Mouse (Mus musculus) liver, adult 2 months (tissue): Measurements from ENCODE around the gene Wnt1.

Source experiments
- CTCF ChIP-seq: fragments of 200-500 bp; IDR thresholded peaks from 2 replicates; pipeline ENCODE4 v1.5.1; 2011; ENCODE audit warnings: low read depth, low read length, control low read depth
- POLR2A ChIP-seq: fragments of 200-500 bp; IDR thresholded peaks from 2 replicates; pipeline ENCODE4 v1.6.1; 2011; ENCODE audit warnings: low read length, control low read depth; ENCODE audit not compliant: insufficient read depth; ENCODE audit errors: extremely low read depth

- no peak for TF ChIP-seq POLR2A
- TF ChIP-seq CTCF, result no peak
Observed at GRCm38 (mm10) chr15:98806071-98806808, 16.6 kb downstream of the Wnt1 start.
